Mouse (Mus musculus) embryo, embryonic 9.5 days (tissue): ENCODE data around the gene Yae1d1.
"Not testable (repeated sequence)": the region's sequence is repeated elsewhere in the genome, so short reads cannot be mapped to it uniquely, and the experiment has no call there.

ENCODE experiments used
- DNase-seq: peaks from one replicate; pipeline ENCODE4 v3.0.0-alpha.2; 2017; ENCODE audit errors: extremely low spot score

Yae1d1 gene

DNA sequence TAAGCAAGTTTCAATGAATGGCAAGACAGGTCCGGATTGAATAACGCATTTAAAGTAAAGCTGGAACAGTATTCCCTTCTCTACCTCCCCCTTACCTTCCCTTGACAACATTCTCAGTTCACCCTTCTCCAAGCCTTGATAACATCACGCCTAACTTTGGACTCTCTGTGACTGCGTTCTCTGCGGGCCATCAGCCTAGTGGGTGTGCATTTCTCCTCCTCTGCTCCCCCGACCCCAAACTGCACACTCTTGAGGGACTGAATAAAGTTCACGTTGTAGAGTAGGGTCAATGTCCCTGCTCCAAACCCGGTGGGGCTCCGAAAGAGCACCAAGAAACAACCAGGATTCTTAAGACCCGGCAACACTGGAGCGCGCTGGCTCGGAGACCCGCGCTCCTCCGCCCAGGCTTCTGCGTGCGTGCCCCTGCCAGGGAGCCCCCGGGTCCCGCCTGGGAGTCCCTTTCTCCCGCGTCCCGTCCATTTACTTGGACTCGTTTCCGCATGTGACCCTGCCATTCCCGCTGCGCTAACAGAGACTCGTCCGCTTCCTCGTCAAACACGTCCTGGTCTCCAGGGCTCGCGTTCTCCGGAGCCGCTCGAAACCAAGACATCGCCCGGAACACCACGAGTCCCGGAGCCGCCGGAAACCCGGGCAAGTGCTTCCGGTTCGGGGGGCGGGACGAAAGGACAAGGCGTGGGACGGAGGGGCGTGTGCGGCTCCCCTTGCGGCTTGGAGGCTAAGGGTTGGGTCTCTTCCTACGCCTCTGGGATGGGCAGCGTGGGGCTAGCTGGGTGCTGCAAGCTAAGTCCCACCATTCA lies at the start of gene Yae1d1:
Yae1d1 (minus strand) TSS at position 653 of the 818 bp plus-strand sequence.
- DNase-seq, result peak; percentile 95

DNA sequence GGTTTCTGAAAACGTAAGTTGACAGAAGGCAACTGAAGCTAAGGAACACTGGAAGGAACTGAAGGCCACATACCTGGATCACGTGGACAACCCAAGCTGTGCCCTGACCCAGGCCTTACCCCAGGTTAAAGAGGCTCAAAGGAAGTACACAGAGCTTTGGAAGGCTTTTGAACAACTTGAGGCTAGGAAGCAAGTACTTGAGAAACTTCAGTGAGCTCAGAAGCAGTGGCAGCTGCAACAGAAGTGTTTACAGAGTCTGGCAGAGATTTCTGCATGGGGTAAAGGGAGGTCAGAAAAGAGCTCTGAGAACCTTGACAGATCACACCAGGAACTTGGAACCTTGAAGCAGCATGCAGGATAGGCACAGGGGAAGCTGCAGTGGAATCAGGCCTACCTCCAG lies 45.7 kb upstream of the Yae1d1 start:
- DNase-seq, result no peak

DNA sequence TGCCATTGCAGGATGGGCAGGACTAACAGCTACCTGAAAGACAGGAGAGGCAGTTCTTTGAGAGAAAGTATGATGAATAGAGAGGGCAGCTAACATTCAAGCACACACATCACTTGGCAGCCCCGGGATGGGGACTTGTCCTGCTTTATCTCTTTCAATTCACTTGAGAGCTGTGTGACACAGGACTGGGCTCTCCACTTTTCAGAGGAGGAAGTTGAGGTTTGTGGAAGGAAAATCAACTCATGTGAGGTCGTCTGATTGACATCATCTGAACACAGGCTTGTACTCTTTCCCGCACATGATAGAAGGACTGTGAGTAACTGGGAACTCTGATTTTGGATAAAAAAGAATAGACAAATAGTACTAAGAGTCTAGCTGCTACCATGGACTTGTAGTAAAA lies 23.5 kb upstream of the Yae1d1 start:
- no peak for DNase-seq

DNA sequence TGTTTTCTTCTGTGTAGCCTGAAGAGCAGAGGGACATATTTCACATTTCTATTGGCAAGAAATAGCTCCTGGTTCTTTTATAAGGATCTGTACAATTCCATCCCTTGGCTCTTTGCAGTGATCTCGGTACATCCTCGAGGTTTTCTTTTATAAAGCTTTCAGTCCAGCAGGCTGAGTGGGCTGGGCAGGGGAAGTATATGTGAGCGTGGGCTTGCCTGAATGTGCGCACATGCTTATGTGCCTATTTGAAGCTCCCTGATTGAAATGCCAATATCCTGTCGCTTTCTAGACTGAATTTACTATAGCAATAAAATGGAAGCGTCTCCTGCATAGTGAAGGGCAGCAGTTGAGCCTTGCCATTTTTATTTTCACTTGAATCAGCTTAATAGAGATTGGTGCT lies 20.1 kb upstream of the Yae1d1 start:
- DNase-seq, result no peak

DNA sequence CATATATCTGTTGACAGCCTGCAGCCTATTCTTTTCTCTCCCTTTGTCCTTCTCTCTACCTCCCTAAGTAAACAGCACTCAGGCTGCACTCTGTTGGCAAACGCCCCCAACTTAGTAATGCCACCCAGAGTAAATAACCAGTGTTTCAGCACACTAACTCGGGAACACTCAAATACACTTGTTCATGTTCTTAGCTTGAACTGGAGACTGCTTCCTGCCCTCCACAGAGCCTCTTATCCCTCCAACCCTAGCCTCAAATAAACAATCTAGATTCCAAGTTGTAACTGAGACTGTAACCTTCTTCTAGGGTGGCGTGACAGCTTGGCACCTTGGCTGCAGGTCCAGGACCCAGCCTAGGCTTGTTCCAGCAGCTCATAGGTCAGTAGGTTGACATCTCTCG lies 17.9 kb upstream of the Yae1d1 start:
- DNase-seq, result no peak

DNA sequence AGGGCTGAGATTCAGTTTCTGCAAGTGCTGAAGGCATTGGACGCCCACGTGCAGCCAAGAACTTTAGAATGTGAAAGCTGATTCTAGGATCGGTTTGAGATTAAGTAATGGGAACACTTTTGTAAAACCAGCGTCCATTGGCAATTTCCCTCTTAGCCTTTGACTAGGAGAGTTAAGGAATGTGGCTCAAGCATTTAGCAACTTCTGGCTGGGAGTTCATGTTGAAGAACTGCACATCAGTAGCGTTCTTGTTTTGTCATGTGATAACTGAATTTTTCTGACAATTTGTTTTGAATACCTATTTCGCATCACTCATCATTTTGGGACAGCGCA lies 332 bp upstream of the Yae1d1 start:
- DNase-seq, result no peak

DNA sequence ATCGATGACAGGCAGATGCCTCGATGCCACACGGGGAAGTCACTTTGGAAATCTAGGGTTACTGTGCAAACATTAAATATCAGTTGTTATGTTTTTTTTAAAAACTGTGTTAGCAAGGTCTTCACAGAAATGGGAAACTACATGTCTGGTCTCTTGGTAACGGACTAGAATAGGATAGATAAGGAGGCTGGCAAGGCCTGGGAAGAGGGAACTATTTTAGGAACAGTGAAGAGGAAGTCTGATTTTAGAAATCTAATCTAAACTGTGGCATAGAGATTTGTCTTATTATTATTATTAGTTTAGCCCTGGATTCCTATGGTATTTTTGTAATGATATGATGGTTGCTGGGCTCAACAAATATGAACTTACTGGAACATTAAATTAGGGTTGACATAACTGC lies 1.1 kb downstream of the Yae1d1 start:
- DNase-seq, result no peak

DNA sequence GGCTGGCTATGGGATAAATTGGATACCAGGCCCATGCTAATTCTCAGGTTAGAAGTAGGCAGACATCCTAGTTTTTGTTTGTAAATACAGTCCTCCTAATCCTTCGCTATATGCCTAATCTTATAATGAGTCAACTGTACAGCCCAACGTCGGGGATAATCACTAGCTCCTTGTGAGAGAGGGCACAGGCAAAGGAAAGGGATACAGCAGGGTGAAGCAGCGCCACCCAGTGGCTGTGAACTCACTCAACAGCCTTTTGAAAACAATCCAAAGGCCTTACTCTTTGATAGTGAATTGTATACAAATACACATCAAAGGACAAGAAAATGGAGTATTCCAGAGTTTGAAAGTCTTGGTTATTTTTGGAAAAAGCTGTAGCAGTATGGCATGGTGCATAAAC lies 10.0 kb downstream of the Yae1d1 start:
- peak; percentile 13 for DNase-seq

DNA sequence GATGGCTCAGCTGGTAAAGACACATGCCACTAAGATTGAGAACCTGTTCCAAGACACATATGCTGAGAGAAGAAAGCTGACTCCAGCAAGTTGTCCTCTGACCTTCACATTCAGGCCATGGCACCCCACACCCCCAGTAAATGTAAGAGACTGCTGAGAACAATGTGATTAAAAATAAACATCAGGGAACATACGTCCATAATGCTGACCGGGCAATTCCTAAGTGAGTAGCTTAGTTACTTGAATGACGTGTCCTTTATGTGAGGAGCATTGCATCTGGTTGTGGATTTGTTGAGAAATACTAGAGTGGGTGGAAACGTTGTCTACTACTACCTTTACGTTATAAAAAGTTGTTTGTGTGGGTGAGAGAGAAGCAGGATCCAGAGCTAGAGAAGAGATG lies 10.5 kb downstream of the Yae1d1 start:
- DNase-seq, result no peak

DNA sequence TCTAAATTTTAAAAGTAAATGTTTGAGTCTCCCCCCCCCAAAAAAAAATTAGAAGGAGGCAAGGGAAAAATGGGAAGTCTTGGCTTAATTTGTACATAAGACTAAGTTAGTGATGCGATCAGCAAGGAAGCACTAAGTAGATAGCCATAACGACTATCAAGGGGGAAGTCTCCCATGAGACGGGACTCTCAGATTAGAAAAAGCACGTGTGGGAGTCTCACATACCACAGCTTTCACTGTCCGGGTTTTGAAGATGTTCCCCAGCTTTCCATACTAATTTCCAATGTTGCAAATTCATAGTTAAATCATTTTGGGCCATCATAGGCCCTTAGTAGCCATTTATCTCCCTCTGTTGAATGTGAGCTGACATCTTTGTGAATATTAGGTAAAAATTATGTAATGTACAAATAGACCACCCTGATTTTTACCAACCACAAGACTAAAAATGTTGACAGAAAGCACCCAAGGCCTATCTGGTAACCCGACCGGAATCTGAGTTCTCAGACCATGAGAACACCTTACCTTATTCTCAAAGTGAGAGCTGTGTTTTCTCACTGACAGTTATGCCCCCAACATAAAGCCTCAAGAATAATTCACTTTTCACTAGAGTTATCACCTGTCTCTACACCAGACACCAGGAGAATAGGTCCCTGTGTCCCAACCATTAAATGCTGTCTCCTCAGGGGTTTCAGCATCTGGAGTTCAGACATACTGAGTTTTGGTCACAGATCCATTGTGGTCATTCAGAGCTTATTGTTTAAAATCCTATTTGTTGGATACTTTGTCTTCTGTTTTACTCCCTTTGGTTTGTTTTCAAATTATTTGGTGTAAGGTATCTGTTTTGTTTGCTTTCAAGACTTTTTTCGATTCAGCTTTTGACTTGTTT lies 16.1 kb downstream of the Yae1d1 start:
- DNase-seq, result no peak

DNA sequence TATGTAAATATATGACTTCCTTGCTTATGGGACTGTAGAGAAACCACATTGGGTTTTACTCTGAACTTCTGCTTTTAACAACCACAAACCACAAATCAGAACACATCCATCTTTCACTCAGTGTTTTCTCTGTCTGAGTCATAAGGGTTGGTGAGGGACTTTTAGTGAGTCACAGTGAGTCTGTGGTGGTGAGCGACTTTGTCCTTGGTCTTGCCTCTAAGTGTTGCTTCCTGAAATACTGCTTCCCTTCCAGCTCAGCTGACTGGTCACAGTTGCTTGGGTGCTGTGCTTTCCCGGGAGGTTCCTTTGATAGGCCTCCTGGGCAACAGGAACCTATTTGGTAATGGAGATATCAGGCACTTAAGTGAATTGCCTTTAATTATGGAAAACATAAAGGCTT lies 17.3 kb downstream of the Yae1d1 start:
- no peak for DNase-seq

DNA sequence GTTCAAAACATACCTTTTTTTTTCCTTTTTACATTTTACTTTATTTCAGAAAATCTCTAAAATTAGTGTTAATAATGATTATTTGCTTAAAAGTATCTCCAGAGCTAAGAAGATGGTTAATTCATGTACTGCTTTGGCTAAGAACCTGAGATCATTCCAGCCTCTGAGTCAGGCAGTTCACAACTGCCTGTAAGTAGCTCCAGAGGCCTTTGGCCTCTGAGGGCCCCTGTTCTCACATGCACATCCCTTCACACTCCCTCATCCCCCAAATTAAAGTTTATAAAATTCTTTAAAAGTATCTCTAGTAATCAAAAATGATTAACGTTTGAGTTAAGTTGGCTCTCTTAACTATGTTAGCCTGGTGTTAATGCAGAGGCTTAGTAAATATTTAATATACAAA lies 17.7 kb downstream of the Yae1d1 start:
- DNase-seq, result no peak

DNA sequence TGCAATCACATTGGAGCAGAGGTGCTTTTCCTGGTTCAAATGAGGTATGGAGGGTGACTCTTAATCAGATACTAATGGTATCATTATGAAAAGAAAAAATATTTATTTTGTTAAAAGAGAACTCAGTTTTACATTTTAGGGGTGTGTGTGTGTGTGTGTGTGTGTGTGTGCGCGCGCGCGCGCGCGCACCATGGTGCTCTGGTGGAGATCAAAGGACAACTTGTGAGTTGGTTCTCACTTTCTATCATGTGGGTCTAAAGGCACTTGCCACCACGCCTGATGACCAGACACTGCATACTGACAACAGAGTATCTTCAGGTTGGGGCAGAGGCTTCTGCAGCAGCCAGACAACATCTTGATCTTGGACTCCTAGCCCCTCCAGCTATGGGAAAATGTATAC lies 18.4 kb downstream of the Yae1d1 start:
- DNase-seq, result no peak

DNA sequence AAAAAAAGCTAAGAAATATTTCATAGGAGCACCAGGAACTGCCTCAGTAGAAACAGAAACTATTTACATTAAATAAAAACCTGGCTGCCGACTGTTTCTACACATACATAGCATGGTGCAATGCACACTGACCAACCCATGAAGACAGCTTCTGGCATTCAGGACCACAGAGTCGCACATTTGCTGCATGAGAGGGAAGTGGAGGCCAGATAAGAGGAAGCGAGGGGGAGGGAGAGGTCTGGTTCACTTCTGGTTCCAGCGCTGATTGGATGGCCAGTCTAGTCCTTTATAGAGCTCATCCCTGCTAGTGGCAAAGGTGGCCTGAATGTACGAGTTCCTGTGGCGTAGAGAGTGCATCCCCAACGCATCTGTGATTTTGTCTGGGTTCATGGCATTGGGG lies 32.5 kb downstream of the Yae1d1 start:
- no peak for DNase-seq

DNA sequence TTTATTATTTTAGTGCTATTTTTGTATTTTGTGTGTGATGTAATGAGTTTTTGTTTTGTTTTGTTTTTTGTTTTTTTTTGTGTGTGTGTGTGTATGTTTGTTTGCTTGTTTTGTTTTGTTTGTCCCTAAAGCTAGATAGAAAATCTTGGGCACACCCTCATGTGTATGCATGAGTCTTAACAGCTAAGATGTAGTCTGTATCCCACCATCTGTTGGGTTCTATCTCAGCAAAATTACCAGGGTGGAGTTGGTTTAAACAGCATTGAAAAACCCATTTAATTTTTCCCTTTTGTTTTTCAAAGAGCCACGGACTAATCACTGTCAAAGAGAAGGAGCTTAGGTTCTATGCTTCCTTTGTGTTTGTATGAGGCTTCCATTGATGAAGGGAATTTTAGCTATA lies 38.9 kb downstream of the Yae1d1 start:
- no peak for DNase-seq

DNA sequence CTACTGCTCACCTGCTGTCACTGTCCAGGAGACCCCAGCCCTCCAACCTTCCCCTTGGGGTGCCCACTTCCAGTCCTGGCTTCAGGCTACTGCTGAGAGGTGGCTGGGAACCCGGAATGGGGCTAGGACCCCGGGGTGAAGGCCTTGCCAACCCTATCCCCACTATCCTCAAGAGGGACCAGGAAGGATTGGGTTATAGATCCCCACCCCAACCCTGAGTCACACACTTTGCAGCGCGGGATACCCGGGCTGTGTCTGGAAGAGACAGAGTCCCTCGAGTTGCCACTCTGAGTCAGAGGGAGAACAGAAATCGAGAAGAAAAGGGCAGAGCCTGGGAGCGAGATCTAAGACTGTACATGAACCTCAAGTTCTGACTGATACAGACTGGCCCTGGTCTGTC lies 42.6 kb downstream of the Yae1d1 start:
- not testable (repeated sequence) for DNase-seq

DNA sequence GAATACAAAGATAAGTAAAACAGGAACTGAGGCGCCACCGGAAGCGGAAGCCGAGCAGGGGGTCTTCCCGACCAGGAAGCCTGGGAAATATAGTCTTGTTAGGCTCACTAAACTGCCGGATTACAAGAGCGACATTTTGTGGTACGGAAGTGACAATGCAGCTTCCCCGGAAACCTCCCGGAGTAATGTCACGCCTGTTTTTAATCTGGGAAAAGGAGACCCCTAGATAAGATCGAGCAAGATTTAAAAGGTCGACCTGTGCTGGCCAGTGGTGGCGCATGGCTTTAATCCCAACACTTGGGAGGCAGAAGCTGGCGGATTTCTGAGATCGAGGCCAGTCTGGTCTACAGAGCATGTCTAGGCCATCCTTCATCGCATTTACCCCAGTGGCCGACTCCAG lies 43.6 kb downstream of the Yae1d1 start:
- no peak for DNase-seq

DNA sequence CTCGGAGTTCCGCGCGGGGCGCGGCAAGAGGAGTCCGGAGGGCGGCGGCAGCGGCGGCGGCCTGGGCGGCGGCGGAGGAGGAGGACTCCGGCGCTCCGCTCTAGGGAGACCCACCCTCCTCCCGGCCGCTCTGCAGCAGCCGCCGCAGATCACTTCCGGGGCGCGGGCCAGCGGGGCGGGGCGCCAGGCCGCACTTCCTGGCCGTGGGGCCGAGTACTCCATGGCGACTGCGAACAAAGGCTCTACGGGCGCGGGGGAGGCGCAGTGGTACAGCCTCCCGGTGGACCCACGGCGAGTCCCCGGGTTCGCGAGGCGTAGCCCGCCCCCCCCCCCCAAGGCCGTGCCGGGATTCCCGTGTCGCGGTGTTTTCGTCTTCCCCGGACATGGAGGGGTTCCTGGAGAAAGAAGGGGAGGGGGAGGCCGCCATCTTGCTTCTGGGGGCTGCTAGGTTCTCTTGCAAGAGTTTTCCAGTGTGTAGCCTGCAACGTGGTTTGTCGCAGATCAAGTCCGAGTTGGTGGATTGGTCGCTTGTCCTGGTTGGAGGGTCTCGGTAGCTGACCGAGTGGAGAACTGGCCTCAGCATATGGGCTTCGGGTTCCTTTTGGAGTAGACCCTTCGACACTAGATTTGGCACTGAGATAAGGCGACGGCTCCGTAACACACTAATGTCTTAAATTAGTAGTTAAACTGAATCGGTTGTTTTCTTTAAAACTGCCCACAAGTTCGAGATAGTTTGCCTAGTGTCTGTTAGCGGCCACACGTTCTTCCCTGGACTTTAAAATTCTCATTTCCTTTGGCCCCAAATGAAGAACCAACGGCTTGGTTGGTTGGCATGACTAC lies 48.9 kb downstream of the Yae1d1 start, which contains the start of gene Rala:
Rala (minus strand) TSS at position 162 of the 840 bp plus-strand sequence.
- DNase-seq, result peak; percentile 95

DNA sequence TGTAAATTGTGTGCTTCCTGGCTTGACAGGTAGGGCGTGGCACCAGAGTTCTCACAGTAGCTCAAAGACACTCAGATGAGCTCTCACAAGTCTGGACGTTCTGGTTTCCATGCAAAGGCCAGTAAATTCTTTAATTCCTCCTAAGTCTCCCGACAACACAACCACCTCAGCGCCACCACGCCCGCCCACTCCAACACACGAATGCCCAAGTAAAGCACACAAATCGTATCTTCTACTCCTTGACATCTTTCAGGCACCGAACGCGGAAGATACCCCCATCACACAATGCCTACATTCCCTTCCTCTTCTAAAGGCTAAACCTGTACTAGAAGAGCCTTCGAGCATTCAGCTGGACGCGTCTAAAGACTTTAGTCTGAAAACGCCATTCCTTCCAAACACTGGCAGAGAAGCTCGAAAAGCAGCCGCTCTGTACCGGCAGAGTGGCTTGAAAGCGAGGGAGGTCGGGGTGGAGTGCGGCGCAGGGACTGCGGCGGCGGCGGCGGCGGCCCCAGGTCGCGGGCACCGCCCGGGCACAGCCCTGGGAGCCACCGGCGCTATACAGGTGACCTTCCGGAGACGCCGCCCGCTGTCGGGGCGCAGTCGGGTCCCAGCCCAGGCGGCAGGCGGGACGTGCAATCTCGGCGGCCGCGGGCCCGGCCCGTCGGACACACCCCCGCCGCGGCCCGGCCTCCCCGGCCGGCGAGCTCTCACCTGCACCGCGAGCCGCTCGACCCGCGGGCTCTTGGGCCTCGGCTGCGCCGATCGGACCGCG lies 49.7 kb downstream of the Yae1d1 start:
- peak; percentile 39 for DNase-seq

DNA sequence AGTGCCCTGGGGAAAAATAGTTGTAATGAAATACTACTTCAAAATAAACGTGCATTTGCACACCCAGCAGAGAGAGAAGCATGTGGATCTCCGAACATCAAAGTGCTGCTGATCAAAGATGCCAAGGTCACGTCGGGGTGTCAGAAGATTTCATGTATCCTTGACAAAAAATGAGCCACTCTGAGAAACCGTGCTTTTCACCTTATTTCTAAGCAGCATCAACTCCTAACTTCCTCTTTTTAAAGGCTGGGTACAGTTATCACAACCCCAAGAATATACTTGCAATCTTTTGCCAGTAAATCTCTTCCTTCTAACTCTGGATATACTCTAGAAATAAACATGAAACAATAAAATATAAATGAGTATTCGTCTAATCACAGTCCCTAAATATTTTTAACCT lies 50.8 kb downstream of the Yae1d1 start:
- no peak for DNase-seq
